Mouse (Mus musculus): Measurements from ENCODE around the gene Inppl1.

Inppl1 gene

GRCm38 (mm10) chr7:101837606-101838471 lies at the start of gene Inppl1:
TSS of gene Inppl1 (minus strand) at chr7:101838229.
- peak; percentile 93 for DNase-seq (ENCODE audit: low spot score)

DNA sequence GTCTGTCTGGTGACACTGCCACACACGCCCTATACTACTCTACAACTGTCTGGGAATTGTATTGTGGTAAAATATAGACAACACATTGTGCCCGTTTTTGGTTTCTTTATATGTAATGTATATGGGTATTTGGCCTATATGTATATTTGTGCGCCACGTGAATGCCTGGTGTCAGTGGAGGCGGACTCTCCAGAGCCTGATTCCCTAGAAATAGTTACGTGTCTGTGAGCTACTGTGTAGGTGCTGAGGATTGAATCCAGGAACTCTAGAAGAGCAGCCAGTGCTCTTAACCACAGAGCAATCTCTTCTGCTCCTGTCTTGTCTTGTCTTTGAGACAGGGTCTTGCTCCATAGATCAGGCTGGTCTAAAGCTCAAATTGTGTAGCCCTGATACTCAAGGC lies 48.2 kb upstream of the Inppl1 start:
- DNase-seq (ENCODE audit: low spot score): no peak

DNA sequence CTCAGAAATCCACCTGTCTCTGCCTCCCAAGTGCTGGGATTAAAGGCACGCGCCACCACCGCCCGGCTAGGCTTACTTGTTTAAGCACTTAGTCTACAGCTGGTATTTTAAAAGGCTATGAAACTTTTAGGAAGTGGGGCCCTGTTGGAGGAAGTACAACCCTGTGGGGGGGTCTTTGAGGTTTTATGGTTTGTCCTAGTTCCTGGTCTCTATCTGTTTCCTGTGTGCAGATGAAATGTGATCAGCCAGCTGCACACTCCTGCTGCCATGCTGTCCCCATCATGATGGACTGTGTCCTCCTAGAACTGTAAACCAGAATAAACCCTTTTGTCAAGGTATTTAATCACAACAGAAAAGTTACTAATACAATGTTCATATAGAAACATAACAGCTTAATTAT lies 46.1 kb upstream of the Inppl1 start:
- no peak for DNase-seq (ENCODE audit: low spot score)

GRCm38 (mm10) chr7:101882413-101883154 lies 44.6 kb upstream of the Inppl1 start:
- DNase-seq (ENCODE audit: low spot score): no peak

GRCm38 (mm10) chr7:101880855-101881254 lies 42.8 kb upstream of the Inppl1 start:
- DNase-seq (ENCODE audit: low spot score): no peak

DNA sequence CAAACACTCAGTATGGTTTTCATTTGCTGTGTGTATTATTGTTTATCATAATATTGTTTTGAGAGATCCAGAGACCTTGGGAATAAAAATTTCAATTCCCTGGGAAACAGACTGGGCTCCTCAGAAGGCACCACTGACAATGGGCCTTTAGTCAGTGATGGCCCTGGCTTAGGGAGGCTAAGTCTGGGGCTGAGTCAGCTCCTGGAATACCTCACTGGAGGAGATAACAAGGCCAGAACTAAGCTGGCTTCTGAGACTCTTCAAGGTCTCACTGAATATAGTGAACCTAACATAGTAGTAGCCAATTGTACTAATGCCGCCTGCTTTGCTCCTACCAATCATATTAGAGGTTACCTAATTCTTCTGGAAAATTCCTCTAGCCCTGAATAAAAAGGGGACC lies 37.9 kb upstream of the Inppl1 start:
- DNase-seq (ENCODE audit: low spot score): no peak

GRCm38 (mm10) chr7:101871296-101871695 lies 33.3 kb upstream of the Inppl1 start:
- DNase-seq (ENCODE audit: low spot score): no peak

DNA sequence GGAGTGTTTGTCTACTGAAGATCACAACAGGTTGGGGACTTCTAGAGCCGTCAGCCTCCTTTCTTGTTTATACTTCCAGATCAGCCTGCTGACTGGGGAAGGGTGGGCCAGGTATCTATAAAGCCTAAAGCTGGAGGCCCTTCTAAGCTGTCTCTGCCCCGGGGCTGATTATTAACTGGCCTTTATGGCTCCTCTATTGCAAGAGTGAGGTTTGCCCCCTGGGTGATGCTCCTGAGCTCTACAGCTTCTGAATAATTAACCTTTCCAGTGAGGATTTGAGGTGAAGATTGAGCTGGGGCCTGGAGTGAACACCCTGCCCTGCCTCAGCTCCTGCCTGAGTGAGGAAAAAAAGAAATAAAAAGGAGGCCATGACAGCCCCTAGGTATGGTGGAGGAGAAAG lies 32.6 kb upstream of the Inppl1 start, which contains the start of gene Folr1:
Gene Folr1, minus strand, starts transcription at position 160 of the 400 bp plus-strand sequence.
- DNase-seq (ENCODE audit: low spot score): no peak

DNA sequence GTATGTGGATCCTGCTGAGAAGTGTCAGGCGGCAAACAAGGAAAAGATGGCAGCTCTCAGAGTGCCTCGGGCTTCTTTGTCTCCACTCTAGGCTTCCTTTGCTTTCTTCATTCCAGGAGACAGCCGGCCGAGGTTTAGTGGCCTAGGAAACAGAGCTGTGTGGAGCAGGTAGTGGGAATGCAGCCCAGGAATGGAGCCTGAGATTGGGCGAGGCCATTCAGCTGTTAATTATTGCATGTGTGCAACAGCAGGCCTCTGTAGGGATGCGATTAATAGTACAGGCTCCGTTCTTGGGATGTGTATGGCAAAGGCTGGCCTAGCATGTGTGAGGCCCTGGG lies 31.1 kb upstream of the Inppl1 start:
- DNase-seq (ENCODE audit: low spot score): no peak

DNA sequence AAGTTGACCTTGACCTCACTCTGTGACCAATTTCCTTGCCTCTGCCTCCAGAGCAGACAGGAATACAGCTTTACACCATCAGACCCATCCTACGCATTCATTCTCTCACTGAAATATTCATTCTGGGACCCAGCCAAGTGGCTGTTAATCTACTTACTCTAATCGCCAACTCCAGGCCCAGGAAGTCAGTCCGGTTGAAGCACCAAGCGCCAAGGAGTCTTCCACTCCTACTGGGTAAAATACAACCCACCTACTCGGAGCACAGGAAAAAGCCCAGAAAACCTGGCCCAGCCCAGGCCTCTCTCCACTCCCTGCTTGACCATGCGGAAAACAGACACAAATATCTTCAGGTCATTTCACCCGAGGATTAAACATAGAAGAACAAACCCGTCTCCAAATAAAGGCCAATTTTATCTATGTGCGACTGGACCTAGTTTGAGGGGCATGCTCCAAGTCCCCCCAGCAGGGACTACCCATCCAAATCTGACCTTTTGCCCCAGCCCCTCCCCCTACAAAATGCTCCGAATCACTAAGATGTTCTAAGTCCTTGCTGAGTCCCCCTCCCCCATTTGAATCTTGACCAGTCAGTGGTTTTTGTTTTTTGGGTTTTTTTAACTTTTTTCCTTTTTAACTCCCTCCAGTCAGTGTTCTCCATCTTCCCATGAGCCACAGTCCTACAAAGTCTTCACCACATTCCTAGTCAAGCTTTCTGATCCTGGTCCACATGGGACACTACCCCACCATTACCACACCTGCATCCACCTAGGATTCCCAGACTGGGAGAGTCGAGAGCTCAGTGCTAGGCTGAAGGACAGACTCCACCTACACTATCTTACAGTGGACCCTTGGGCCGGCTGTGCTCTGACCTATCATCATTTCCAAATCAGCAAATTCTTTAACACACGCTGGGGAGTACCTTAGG lies 30.5 kb upstream of the Inppl1 start:
- DNase-seq (ENCODE audit: low spot score): peak; percentile 25

- no peak for DNase-seq (ENCODE audit: low spot score)
Observed at GRCm38 (mm10) chr7:101867482-101867881, 29.5 kb upstream of the Inppl1 start.

- no peak for DNase-seq (ENCODE audit: low spot score)
Observed at GRCm38 (mm10) chr7:101866491-101867265, 28.6 kb upstream of the Inppl1 start.

DNA sequence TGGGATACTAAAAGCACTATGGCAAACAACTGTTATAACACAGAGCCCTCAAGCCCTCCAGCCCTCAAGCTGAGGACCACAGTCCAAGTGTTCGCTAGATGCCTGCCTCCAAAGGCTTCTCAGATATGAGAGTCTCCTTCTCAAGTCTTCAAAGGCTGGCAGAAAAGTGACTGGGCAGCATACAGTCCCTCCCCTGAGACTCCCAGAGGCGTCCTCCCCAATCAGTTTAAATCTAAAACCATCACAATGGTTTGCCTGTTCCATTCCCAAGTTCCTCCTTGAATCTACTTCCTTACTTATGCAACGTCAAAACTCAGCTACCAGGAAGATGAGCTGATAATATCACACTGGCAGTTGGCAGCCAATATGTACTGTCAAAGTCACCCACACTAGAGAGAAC lies 25.4 kb upstream of the Inppl1 start, which contains the start of gene Anapc15:
Gene Anapc15, plus strand, starts transcription at position 301 of the 400 bp plus-strand sequence.
- no peak for DNase-seq (ENCODE audit: low spot score)

DNA sequence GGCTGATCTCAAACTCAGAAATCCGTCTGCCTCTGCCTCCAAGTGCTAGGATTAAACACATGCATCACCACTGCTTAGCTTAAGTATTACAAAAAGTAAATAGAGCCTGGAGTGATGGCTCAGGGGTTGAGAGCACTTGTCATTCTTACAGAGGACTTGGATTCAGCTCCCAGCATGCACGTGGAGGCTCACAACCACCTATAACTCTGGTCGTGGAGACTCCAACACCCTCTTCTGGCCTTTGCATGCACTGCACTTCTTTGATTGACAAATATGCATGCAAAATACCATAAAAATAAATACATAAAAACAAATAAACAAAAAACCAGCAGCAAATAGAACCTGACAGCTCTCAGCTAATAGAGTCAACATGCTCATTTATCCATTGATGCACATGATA lies 24.3 kb upstream of the Inppl1 start:
- DNase-seq (ENCODE audit: low spot score): no peak

- no peak for DNase-seq (ENCODE audit: low spot score)
Observed at GRCm38 (mm10) chr7:101860978-101861377, 22.9 kb upstream of the Inppl1 start.

- DNase-seq (ENCODE audit: low spot score): no peak
Observed at GRCm38 (mm10) chr7:101858362-101858761, 20.3 kb upstream of the Inppl1 start.

DNA sequence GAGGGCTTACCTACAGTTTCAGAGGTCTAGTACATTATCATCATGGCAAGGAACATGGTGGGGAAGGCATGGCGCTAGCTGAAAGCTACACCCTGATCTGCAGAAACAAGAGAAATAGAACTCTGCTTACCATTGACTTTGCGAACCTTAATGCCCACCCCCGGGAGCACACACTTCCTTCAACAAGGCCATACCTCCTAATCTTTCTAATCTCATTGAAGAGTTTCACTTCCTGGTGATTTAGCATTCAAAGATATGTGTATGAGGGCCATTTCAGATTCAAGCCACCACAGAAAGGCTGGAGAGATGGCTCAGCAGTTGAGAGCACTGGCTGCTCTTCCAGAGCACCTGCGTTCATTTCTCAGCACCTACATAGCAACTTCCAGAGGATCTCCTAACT lies 19.1 kb upstream of the Inppl1 start, which contains the start of gene Folr2:
Gene Folr2, minus strand, starts transcription at position 101 of the 400 bp plus-strand sequence.
- no peak for DNase-seq (ENCODE audit: low spot score)

- no peak for DNase-seq (ENCODE audit: low spot score)
Observed at GRCm38 (mm10) chr7:101853816-101854215, 15.8 kb upstream of the Inppl1 start.

- DNase-seq (ENCODE audit: low spot score): no peak
Observed at GRCm38 (mm10) chr7:101852846-101853245, 14.8 kb upstream of the Inppl1 start.

DNA sequence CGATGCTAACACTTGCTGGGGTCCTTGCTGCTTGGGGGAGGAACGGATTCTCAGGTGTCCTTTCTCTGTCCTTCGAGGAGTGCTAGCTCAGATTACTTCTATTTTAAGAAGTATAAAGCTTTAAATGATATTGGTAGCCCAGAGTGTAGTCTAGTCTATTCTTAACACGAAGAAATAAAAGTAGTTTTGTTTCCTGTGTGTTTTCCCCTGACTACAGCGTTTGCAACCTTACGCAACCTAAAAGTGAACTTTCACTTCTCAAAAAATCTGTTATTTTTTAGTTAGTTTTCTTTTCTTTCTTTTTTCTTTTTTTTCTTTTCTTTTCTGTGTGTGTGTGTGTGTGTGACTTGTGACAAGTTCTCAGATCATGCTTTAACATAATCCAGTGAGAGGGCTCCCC lies 13.7 kb upstream of the Inppl1 start:
- DNase-seq (ENCODE audit: low spot score): no peak

DNA sequence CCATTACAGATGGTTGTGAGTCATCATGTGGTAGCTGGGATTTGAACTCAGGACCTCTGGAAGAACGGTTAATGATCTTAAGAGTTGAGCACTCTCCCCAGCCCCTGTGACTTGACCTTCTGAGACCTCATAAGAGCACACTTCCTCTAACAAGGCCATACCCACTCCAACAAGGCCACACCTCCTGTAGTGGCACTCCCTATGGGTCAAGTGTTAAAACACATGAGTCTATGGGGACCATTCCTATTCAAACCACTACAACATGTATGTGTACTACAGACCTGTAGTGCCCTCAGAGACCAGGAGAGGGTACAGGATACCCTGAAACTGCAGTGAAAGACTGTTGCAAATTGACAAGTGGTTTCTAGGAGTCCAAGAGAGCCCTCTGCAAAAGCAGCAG lies 9.9 kb upstream of the Inppl1 start:
- DNase-seq (ENCODE audit: low spot score): no peak
